Mouse (Mus musculus) hindlimb bud, embryonic 11.5 days (tissue): ENCODE data around the gene Itprip.
A peak's percentile ranks its signal among the peaks of the same experiment; 100 is the strongest.

Experiments
- DNase-seq: peaks from one replicate; pipeline ENCODE4 v3.0.0-alpha.2; 2012; ENCODE audit warnings: low read depth, low spot score; ENCODE audit errors: extremely low spot score

The Itprip gene

DNA sequence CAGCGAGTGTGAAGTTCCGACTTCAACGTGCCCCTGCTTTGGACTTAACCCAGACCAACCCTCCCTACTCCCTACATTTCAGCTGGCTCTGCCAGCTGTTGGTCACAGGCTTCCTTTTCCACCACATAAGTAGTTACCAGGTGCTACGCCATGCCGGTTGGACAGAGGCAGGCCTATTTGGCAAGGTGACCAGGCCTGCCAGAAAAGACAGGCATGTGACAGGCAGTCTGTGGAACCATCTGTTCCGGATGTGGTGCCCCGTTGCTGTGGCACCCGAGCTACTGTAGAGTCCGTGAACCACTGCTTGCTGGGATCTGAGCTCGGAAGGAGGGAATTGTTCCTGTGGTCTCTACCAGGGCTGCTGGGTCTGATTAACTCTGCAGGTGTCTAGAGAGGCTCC, 31.7 kb downstream of the Itprip start:
- no peak for DNase-seq

DNA sequence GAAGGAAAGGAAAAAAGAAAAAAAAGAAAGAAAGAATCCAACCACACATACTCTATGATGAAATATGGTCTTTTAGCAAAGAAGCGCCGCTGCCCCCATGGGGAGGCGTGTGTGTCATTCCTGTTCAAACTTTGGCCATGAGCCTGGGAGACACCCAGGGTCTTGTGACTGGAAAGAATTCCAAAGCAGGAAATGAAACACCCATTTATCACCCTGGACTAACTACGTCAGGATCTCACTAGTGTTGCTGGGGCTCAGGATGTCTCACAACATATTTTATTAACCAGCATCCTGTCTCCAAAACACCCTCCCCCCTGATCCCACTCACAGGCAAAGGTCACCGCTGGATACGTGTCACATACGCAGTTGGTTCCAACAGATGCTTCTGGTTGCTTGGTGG, 32.5 kb downstream of the Itprip start:
- no peak for DNase-seq

DNA sequence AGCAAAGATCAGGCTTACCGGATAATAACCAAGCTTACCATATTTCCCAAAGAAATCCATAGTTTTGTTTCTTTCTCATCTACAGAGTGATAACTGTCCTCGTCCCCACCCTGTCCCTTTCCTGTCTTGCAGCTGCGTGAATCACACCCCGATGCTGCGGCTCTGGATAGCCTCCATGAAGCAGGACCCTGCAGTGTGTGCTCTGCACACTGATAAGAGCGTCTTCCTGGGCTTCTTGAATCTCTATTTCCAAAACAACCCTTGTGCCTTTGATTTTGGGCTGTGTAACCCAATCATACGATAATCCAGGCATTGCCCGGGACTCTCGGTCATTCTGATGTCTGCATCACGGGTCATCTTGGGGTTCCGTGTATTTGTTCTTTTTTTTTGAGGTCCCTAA, 33.2 kb downstream of the Itprip start:
- DNase-seq: no peak

DNA sequence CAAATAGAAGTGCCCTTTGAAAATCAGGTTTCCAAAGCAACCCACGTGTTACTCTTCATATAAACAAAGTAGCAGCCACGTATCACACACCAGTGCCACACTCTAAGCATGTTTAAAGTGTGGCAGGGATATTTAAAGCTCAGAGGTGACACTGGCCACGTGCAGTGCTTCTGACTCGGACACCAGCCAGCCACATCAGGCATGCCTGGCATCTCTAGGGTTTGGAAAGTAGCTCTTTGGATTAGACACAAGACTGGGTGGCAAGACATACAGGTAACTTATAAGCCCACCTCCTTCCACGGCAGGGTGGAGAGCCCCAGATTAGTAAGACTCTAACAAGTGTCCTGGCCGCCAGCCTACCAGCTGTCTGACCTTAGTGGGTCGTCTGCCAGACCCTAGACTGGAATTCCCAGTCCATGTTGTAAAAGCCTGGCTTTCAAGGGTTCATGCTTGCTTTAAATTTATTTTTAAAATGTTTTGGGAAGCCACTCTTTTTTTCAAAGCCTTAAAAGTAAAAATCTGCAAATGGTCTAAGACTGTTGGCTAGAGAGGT, 33.8 kb downstream of the Itprip start:
- no peak for DNase-seq

DNA sequence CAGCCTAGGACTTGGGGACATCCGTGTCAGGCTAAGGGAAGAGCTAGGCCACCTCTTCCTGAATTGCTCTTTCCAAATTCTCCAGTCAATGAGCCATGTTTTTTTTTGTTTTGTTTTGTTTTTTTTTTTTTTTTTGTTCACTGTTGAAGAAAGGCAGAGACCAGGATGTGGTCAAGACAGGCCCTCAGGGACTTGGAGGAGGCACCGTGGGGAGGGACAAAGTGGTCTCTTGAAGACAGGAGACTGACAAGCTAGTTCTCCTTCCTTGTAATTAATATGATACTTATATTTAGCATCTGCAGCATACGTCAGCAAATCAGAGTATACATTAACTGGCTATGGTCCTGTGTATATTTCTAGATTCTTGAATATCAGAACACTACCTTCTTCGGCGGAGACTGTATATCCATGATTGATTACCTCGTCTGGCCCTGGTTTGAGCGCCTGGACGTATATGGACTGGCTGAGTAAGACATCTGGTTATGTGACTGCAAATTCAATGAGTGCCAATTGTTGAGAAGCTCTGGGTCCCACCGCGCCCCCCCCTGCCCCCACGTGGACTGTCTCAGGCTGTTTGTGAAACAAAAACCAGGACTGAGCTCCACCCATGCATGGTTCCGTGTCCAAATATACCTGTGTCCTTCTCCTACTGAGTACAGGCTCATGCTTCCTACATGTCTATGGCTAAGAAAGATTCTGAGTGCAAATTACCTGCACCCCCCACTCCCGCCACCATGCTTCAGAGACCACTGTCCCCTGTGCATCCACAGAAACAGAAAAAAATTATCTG, 34.6 kb downstream of the Itprip start:
- no peak for DNase-seq

DNA sequence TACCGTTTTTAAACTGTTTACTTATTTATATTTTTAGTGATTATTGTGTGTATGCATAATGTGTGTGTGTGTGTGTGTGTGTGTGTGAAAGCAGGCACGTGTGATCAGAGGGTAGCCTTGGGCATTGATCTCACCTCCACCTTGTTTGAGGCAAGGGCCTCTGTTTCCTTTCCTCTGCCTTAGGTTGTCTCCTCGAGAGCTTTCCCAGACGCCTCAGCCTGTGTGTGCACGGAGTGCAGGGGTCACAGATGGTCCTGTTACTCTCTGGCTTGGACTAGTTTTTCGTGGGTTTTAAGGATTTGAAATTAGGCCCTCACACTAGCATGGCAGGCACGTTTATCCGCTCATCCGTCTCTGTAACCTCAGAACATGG, 36.2 kb downstream of the Itprip start:
- DNase-seq: no peak

DNA sequence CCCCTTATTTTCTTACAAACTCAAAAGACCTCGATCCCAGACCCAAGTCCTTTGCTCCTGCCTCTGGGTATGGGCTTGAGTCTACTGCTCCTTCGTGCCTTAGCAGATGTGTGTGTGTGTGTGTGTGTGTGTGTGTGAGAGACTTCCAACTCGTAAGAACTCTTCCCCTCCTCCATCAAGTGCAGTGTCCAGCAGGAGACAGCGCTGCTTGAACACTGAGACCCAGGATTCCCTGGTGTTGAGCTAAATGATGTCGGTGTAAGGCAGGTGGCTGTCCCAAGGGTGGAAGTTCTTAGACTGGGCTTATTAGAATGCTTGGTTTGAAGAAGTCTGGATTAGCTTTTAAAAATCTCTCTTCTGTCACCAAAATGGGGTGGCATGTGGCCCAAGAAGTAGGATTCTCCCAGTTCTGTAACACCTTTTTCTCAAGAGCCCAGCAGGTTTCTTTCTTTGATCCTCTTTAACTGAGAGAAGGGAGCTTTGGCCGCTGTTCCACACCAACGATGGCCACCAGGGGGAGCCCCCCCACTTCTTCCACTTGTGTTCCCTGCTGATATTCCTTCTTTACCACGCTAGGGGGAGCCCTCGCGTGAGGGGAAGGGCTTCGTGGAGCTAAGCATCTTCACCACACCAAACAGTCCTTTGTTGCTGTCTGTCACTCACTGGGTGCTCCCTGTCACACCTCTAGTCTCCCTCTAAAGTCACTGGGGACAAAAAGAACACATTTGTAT, 36.8 kb downstream of the Itprip start:
- DNase-seq: peak; percentile 83

DNA sequence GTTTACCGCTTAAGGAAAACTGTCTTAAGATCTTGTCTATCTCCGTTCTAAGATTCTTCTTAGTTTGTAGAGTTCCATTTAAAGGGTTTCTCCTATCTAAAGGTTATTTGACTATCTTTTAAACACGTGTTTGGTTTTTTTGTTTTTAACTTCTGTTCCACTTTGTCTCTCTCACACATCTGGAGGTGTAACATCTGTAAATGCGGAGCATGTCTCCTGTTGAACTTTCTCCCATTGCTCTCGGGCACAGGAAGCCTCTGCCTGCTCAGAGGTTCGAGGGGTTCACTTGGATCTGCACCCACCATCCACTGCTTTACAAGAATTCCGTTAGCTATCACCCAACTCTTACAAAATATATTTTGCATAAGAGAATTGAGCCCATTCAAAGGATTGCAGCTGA, 37.6 kb downstream of the Itprip start:
- no peak for DNase-seq

DNA sequence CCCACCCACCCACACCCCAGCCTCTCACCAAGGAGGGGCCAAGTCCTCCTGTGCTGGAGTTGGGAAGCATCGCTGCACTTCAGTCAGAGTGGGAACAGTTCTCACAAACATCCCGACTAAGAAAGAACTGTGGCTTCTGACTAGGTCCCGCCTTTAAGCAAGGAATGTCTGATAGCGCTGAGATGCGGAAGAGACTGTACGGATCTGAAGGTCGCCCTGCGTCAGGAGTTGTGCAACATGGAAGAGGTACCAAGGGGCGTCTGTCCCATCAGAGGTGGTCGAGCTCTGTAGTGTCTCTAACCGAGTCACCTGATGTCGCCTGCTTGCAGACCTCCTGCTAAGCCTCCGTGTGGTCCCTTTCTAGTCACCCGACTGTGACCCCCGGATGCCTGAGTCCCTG, 42.8 kb downstream of the Itprip start:
- no peak for DNase-seq

DNA sequence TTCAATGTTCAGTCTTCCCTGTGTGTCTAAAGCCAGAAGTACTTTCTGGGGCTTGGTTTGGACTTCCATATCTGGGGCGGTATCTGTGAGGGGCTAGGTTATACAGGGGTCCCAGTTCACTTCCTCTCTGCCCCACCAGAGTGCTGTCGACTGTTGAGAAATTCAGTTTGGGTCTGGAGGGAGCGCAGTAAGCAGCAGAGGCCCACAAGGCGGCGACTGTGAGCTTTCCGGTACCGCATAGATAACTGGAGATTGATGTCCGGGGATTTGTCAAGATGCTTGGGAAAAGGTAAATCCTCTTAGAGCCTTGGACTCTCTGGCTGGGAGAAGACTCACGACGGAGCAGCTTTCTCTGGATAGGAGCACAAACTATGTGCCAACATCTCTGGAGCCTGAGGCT, 47.6 kb downstream of the Itprip start:
- DNase-seq: no peak

DNA sequence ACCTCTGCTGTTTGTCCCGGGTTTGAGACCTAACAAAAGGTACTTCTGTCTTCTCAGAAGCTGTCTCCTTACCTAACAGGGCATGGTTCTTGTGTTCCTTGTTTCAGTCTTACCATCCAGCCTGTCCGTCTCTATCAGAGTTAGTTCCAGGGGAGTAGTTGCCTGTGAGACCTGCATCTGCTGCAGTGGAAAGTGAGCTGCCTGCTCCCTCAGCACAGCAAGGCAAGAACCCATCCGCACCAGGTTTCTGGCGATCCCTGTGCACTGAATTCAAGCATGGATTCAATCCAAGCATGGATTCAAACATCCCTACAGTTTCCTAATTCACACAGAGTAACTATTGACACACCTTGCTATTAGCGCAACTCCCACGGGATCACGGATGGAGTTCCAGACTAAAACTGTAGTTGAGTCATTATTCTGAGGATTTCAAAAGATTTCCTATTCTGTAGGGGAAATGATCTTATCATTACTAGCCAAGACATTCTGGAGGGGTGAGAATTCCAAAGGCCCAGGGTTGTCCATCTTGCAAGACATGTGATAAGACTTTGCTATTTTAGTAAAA, 48.9 kb downstream of the Itprip start:
- no peak for DNase-seq

DNA sequence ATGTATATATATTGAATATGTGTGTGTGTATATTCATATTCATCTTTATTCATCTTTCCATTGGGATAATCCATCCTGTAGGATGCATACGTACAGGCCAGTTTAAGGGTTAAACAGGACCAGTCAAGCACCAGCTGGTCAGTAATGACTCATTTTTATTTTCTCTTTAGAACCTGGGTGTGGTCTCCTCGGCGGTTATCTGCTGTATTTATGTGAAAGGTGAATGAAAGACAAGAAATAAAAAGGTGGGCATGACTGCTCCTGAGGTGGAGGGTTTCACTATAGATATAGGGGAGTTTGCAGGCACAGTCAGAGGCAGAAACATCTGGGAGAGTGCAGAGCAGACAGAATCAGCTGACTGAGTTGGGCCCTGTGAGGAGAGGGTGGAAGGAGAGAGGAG, 49.6 kb downstream of the Itprip start:
- DNase-seq: no peak

DNA sequence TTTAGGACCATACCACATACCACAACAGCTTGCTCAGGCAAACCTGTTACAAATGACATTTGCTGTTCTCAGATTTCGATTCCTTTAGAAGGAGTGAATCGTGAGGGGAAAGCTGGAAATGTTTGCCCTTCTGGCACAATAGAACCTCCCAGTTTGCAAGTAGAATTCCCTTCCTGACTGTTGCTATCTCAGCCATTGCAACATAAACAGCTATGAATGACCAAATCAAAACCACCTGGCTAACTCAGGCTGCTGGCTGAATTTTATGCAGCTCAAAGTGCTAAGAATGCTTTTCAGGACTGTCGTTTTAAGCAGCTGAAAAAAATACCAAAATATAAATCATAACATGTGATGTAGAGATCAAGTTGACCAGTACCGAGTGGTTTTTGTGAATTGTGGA, 50.1 kb downstream of the Itprip start:
- no peak for DNase-seq

DNA sequence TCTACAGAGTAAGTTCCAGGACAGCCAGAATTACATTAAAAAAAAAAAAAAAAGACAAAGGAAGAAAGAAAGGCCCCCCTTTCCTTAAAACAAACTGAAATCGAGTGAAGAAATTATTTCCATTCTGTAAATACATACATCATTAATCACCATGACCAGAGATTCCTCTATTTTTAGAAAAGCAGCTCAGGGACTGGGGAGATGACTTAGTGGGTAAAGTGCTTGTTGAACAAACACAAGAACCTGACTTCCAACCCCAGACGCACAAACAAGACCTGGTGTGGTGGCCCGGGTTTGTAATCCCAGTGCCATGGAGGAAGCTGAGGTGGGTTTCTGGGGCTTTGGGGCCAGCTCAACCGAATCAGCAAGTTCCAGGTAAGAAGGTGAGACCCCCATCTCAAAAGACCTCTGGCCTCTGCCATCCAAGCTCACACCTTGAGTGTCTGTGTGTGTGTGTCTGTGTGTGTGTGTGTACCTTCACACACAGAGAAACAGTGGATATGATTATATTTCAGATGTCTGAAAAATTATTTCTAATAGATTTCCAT, 51.4 kb downstream of the Itprip start:
- DNase-seq: no peak

DNA sequence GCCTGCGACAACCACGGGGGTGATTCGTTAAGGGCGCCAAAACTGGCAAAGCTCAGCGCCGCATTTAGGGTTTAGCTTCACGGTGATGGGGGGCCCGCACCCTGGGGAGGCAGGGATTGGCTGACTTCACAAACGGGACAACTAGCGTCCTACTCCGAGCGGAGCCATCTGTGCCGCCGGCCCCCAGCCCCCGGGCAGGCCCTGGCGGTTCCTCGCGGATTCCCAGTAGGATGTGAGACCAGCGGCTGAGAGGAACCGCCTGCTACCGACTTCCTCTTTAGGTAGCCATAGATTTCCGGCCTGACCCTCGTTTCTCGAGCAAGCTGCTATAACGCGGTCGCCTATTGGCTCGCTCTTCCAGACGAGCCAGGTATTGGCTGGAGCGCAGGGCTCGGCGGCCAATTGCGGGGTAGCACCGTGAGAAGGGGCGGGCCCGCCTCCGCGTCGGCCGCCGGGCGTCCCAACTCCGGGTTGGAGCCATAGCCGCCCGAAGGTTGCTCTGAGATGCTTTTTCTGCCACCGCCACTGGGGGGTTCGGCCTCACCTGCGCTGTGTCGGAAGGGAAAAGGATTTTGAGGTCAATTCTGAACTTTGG, 53.6 kb downstream of the Itprip start, which contains the start of gene Gsto2:
Gsto2 (plus strand) TSS at position 182 of the 595 bp plus-strand sequence.
- peak; percentile 81 for DNase-seq

DNA sequence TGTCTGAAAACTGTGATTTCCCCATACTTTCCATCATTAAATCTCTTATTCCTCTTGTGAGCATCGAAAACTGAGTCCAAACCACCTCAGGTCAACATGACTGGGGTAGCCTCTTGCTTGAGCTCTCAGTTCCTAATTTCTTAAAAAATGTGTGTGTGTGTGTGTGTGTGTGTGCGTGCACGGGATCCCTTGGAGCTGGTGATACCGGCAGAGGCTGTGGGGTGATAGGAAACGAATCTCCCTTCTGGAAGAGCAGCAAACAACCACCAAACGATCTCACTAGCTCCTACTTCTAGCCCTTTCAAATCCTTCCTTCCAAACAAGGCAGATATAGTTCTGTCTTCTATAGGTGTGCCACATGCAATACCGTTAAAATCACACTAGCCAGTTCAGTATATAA, 54.4 kb downstream of the Itprip start:
- DNase-seq: no peak

DNA sequence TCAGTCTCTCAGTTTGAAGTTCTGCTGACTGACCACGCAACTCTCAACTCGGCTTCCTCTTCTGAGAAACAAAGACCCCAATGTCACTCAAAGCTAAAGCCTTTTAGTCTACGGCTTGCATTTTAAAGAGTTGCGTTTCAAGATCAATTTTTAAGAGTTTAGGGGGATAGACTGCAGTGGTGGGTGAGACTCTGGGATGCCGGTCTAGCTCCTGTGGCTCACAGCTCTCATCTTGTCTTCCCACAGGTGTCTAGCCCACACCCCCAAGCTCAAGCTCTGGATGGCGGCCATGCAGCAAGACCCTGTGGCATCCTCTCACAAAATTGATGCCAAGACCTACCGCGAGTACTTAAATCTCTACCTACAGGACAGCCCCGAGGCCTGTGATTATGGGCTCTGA, 55.0 kb downstream of the Itprip start:
- no peak for DNase-seq

DNA sequence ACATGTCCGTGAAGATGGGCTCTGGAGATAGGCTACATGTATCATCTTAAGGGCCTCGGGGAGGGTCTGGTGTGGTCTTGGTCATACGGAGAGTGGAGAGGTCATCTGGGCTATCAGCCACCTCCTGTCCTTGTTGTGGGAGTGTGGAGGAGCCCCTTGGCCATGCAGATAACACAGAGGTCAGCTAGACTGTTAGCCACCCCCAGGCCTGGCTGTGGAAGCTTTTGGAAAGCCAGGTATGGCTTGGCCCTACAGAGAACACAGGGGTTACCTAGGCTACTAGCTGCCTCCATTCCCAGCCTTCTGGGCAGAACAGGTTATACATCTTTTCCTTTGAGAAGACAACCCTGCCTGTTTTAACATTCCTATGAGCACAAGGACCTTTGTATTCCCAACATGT, 56.5 kb downstream of the Itprip start:
- DNase-seq: no peak

DNA sequence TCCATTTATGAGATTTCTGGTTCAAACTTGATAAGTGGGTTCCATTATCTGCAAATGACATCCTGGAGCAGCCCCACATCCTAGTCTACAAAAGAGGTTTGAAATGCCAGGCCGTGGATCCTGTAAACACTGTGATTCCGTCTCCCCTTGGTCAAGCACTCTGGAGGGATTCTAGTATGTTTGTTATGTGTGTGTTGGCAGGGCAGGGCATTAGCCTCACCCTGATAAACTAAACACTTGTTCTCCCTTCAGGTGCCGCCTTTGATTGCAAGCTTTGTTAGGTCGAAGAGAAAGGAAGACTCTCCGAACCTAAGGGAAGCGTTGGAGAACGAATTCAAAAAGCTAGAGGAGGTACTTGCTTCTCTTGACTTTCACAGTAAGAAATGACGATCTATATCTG, 59.9 kb downstream of the Itprip start:
- DNase-seq: no peak

DNA sequence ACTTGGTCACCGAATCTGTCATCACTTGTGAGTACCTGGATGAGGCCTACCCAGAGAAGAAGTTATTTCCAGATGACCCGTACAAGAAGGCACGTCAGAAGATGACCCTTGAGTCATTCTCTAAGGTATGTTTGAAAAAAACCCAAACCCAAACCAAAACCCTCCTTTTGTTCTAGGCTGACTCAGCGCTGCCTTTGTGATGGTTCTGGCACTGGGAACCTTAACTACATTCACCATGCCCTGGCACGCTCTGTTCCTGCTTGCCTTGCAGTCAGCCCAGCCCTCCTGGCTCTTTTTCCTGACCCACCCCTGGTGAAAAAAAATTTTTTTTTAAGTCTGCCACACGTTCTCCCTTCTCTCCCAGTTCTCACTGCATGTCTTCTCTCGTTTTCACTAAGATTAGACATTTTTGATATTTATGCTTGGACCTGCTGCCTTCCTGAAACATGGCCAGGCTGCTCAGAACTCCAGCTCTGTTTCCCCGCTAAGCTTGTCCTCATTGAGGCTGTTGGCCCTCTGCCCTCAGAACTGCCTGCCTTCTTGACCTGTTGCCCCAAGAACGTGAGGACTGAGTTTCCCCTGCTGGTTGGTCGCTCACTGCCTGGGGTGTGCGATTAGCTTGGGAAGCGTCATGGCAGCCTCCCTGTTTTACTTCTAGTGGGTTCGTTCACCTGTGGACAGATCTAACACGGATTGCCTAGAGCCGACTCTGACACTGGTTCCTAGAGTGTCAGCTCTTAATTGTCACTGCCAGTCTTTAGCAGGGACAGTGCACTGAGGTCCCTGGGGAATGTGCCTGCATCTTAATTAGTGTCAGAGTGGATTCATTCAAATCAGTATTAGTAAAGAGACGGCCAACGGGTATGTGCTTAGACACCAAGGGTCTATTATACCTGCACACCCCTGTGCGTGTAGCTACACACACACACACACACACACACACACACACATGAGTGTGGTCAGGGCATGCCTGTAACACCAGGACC, 60.8 kb downstream of the Itprip start:
- DNase-seq: no peak
